Mouse (Mus musculus): ENCODE measurements around the gene Vmn1r91. TPM values are rescaled to one million over a fixed set of nuclear protein-coding genes. Genes with fewer than 3 reads are reported as not detected.
"Not testable (repeated sequence)": the region's sequence is repeated elsewhere in the genome, so short reads cannot be mapped to it uniquely, and the experiment has no call there.

Gene Vmn1r91
- polyA plus RNA-seq (2012; ENCODE audit: insufficient read depth, insufficient read length, missing spikeins) = not detected in 2 replicates

DNA sequence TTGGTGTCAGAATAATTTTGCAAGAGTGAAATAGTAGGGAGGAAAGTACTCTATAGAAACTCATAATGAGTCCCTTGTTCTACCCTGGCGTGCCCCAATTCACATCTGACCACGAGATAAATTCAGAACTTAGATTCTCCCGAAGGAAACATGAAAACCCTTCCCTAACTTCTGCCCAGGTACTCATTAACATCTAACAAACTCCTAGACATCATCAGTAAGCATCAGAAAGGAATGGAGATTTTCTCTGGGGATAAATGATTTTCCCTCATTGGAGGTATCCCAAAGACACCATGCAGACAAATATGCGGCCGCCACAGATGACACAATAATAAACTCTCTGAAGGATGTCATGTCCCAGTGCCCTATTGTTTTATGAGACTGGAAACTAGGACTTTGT is at the start of gene Vmn1r91:
Vmn1r91 (plus strand) TSS at position 301 of the 400 bp plus-strand sequence.
- H3K4me1 ChIP-seq (ENCODE audit: control insufficient read depth, insufficient read depth, low read length); H3K4me3 ChIP-seq (ENCODE audit: insufficient read depth, low read length); H3K27ac ChIP-seq (ENCODE audit: insufficient read depth, low read depth, low read length): not testable (repeated sequence)

DNA sequence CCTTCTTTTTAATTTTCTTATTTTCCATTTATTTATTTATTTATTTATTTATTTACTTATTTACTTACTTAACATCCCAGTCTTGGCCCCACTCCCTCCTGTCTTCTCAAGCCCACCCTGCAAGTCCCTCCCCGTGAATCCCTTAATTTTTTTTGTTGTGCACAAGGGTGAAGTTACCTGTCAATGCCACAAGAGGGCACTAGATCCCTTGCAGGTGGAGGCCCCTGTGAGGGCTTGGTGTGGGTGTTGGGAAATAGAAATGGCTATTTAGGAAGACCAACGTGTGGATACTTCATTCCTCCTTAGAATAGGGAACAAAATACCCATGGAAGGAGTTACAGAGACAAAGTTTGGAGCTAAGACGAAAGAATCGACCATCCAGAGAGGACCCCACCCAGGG is 35.4 kb upstream of the Vmn1r91 start:
- not testable (repeated sequence) for H3K4me3 ChIP-seq (ENCODE audit: insufficient read depth, low read length); H3K4me1 ChIP-seq (ENCODE audit: control insufficient read depth, insufficient read depth, low read length); H3K27ac ChIP-seq (ENCODE audit: insufficient read depth, low read depth, low read length)

DNA sequence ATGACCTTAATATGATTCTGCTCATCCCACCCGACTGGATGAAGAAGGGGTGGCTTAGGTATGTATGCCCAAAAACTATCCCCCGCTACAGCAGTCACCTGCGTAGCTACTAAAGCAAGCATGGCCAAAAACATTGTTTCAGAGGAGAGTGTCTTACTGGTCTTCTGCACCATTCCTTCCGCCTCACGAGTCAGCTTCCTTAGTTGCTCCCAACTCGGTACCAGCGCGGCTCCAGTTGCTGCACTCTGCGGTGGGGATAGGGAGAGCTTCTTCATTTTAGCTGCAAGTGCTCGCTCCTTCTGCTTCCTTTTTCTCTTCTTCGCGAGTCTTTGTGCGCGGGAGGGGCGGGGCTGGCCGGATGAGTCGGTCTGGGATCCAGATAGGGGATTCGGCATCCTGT is 21.4 kb upstream of the Vmn1r91 start:
- not testable (repeated sequence) for H3K4me1 ChIP-seq (ENCODE audit: control insufficient read depth, insufficient read depth, low read length); H3K4me3 ChIP-seq (ENCODE audit: insufficient read depth, low read length); H3K27ac ChIP-seq (ENCODE audit: insufficient read depth, low read depth, low read length)

DNA sequence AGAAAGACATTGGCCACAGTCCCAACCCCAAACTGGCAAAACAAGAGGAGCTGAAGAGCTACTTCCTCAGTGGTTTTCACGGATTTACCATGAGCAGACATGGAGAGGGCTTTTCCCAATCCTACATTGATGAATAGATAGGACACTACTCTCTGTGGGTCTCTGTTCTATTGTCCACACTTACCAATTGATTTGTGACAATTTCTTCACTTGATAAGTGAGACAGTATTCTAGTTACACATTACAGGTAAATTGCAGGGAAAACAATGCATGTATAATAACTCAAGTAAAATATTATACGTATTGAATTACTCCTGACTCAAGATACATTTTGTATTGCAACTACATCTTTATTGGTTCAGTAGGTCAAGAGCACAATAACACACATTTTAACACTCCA is 23.0 kb downstream of the Vmn1r91 start, which contains the start of gene Gm16442:
Gm16442 (minus strand) TSS at position 101 of the 400 bp plus-strand sequence.
- H3K27ac ChIP-seq (ENCODE audit: insufficient read depth, low read depth, low read length); H3K4me1 ChIP-seq (ENCODE audit: control insufficient read depth, insufficient read depth, low read length); H3K4me3 ChIP-seq (ENCODE audit: insufficient read depth, low read length): not testable (repeated sequence)

DNA sequence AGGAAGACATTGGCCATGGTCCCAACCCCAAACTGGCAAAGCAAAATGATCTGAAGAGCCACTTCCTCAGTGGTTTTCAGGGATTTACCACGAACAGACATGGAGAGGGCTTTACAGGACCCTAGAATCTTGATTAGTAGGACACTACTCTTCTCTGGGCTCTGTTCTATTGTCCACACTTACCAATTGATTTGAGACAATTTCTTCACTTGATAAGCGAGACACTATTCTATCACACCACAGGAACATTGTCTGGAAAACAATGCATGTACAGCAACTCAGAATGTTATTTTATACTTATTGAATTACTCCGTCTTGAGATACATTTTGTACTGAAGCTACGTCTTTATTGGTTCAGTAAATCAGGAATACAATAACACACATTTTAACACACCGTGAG is 39.5 kb downstream of the Vmn1r91 start, which contains the start of gene Vmn1r93:
Vmn1r93 (minus strand) TSS at position 101 of the 400 bp plus-strand sequence.
- not testable (repeated sequence) for H3K27ac ChIP-seq (ENCODE audit: insufficient read depth, low read depth, low read length); H3K4me1 ChIP-seq (ENCODE audit: control insufficient read depth, insufficient read depth, low read length); H3K4me3 ChIP-seq (ENCODE audit: insufficient read depth, low read length)

Other genes with a start within 250 kb of the Vmn1r91 start
- not detected in 2 replicates for gene Gm19345, start 247.7 kb upstream of the Vmn1r91 start, polyA plus RNA-seq (2012; ENCODE audit: insufficient read depth, insufficient read length, missing spikeins)
- 1.6 and 3.5 TPM in 2 replicates for gene Ceacam16, start 238.4 kb upstream of the Vmn1r91 start, polyA plus RNA-seq (2012; ENCODE audit: insufficient read depth, insufficient read length, missing spikeins)
- gene Ceacam19, start 211.7 kb upstream of the Vmn1r91 start, polyA plus RNA-seq (2012; ENCODE audit: insufficient read depth, insufficient read length, missing spikeins) = 8.1 and 8.5 TPM in 2 replicates
- 13.0 and 16.9 TPM in 2 replicates for gene Pvr, start 178.5 kb upstream of the Vmn1r91 start, polyA plus RNA-seq (2012; ENCODE audit: insufficient read depth, insufficient read length, missing spikeins)
- gene Igsf23, start 148.9 kb upstream of the Vmn1r91 start, polyA plus RNA-seq (2012; ENCODE audit: insufficient read depth, insufficient read length, missing spikeins) = not detected in 2 replicates
- gene Ceacam20, start 134.3 kb upstream of the Vmn1r91 start, polyA plus RNA-seq (2012; ENCODE audit: insufficient read depth, insufficient read length, missing spikeins) = not detected in 2 replicates
- gene Nlrp9b, start 108.2 kb upstream of the Vmn1r91 start, polyA plus RNA-seq (2012; ENCODE audit: insufficient read depth, insufficient read length, missing spikeins) = not detected in 2 replicates
- not detected in 2 replicates for gene Gm16442, start 22.9 kb downstream of the Vmn1r91 start, polyA plus RNA-seq (2012; ENCODE audit: insufficient read depth, insufficient read length, missing spikeins)
- not detected in 2 replicates for gene Vmn1r93, start 39.4 kb downstream of the Vmn1r91 start, polyA plus RNA-seq (2012; ENCODE audit: insufficient read depth, insufficient read length, missing spikeins)
- gene Vmn1r94, start 68.7 kb downstream of the Vmn1r91 start, polyA plus RNA-seq (2012; ENCODE audit: insufficient read depth, insufficient read length, missing spikeins) = not detected in 2 replicates
- not detected in 2 replicates for gene Vmn1r95, start 94.0 kb downstream of the Vmn1r91 start, polyA plus RNA-seq (2012; ENCODE audit: insufficient read depth, insufficient read length, missing spikeins)
- not detected in 2 replicates for gene Gm6164, start 105.9 kb downstream of the Vmn1r91 start, polyA plus RNA-seq (2012; ENCODE audit: insufficient read depth, insufficient read length, missing spikeins)
- not detected in 2 replicates for gene Gm4498, start 134.1 kb downstream of the Vmn1r91 start, polyA plus RNA-seq (2012; ENCODE audit: insufficient read depth, insufficient read length, missing spikeins)
- not detected in 2 replicates for gene Gm5890, start 163.2 kb downstream of the Vmn1r91 start, polyA plus RNA-seq (2012; ENCODE audit: insufficient read depth, insufficient read length, missing spikeins)
- gene Gm4133, start 234.4 kb downstream of the Vmn1r91 start, polyA plus RNA-seq (2012; ENCODE audit: insufficient read depth, insufficient read length, missing spikeins) = not detected in 2 replicates

Measured in bone marrow macrophage, adult 2 months (primary cell).